Mouse (Mus musculus) MN1 (cell line): ENCODE measurements around the gene Ascc1.
"Not testable (repeated sequence)": the region's sequence is repeated elsewhere in the genome, so short reads cannot be mapped to it uniquely, and the experiment has no call there.

Experiments
- DNase-seq: peaks from one replicate; pipeline ENCODE4 v3.0.0-alpha.2; 2016; ENCODE audit warnings: low spot score

The Ascc1 gene

DNA sequence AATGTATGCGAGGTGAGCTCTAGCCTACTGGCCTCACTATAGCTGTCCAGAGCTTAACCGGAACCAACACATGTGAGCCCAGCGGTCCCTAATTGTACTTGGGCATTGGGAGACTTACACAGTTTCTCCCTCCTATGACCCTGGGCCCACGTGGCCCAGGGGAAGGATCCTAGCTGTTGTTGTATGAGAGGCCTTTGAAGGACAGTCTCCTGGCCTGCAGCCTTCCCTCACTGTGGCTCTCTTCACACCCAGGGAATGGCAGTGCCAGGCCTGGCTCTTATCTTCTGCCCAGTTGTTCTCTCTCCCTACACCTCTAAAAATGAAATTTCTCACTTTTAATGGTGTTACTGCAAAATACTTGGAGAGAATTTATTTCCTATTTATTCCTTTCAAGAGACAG, 114.4 kb downstream of the Ascc1 start:
- no peak for DNase-seq

DNA sequence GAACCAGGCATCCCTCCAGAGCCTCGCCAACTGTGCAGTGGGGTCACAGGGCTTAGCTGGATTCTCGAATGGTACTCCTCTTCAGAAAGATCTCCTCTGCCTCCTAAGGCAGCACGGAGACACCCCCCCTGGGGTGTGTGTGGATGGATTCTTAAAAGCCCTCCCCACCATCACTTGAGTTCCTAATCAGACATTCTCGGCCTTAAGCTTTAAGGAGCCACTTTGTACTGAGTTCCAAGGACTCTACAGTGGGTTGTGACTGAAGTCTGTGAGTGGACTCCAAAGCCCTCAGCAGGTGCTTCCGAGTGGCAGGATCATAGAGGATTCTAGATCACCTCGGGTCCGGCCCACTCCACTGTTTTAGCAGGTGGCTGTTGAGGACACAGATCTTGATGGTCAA, 115.9 kb downstream of the Ascc1 start:
- DNase-seq: no peak

DNA sequence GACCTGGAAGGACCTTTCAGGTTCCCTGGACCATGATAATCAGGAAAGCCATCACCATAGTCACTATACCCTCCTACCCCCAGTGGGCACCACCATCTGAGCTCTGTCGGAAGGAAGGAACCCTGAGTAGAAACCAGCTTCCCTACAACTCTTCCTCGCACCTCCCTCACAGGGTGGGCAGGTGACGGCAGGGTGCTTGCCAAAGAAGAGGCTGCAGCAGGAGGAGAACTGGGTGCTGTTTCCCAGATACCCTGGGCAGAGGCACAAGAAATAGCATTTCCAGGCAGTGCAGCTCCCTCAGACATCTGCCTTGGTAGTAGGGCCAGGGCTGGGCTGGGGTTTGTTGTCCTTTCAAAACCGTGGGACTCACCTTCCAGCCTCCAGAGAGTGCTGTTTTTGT, 118.0 kb downstream of the Ascc1 start:
- DNase-seq: no peak

DNA sequence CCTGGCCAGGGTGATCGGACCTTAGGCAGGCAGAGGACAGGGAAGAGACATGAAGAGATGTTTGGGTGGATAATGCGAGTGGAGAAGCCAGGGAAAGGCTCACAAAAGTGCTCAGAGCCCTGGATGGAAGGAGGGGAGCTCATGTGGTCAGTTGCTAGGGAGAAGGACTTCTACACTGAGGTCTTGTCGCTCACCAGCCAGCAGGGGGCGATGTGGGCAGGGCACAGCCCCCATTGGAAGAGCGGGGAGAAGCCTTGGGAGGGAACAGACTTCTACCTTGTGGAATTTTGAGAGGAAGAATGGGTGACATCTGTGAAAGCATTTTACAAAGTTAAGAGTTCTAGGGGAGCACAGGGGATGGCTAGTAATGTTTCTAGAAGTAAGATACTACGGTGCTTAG, 121.5 kb downstream of the Ascc1 start:
- DNase-seq: peak; percentile 57

DNA sequence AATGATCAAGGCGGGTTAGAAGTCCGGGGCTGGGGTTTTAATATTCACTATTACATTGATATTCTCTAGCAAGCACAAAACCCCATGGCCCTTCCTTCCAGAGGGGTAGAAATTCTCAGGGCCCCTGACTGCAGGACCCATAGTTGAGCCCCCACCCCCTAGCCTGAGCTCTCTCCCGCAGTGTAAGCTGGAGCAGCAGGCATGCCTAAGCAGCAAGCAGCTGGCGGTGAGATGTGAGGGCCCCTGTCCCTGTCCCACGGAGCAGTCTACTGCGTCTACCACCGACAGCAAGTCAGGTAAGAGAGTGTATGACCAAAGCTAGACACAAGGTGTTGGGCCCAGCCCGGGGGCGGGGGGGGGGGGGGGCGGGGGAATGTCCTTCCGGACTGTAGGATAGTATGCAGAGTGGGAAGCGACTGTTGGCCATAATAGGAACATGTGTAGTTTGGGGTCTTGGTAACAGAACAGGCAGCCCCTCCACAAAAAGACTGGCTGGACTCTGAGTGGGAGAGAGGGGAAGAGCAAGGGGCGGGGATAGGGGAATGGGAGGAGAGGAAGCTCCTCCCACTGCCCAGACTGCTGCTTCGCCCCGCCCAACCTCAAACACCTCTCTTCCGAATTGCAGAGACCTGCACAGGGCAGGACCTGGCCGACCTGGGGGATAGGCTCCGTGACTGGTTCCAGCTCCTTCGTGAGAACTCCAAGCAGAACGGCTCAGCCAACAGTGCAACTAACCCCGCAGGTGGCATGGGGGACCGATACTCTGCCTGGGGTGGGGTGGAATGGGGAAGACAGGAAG, 123.1 kb downstream of the Ascc1 start:
- no peak for DNase-seq

DNA sequence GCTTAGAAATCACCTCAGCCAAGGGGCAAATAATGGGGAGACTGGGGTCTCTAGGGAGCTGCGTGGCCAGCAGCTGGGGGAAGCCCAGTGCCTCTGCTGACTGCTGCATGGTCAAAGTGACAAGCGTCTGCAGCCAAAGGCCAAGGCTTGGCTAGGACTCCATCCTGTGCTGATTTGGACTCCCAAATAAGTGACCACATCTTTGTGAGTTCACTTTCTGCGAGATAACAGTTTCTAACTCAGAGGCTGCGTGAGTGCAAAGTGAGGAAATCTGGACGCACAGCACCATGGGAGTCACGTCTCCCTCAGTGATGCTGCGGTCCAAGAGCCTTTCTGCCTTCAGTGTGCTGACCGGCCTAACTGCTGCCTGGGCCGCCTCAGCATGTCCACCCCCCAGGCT, 125.7 kb downstream of the Ascc1 start:
- DNase-seq: no peak

DNA sequence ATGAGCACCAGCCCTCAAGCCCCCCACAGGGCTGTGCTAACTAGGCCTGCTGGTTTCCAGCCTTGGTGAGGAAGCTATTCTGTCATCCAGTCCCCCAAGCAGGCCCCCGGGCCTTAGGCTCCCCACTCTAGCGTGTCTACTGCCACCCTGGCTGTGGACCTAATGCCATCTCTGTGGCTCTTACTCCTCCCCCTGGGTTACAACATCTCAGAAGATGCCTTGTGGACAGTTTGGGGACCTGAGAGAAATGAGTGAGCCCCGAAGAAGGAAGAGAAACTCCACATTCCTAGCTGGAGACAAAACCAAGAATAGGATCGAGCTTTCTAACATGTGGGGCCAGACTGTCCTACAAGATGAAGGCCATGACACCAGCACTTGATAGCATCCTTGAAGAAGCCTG, 127.9 kb downstream of the Ascc1 start:
- no peak for DNase-seq

DNA sequence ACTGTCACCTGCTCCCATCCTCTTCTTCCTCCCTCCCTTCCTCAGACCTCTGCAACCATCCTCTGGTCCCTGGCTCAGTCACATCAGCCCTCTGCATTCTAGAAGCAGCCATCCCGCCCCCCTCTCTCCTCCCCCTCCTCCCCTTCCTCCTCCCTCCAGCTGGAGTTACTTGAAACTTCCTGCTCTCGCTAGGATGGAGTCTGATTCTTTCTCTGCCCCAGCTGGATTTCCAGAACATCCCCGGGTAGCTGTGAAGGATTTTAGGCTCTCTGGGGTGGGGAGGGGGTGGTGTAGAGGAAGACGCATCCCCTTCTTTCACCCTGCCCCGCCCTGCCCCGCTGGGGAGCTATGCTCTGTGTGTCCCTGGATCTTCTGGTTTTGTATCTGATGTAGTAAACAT, 130.9 kb downstream of the Ascc1 start:
- DNase-seq: no peak

DNA sequence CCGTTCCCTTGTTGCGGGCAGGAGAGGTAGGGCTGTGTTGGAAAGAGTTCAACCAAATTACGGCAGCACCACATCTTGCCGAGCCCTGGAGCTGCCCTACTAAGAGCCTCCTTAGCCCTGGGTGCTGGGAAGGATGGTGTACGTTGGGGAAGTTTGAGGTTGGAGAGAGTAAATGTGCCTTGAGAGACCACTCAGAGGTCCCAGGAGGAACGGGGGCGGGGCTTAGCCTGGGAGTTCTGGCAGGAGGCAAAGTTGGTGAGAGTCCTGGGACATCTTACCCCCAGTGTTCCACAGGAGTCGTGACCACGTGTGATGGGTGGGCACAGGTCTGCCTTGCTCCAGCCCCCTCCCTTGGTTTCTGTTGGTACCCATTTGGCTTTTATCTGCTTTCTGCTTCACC, 131.6 kb downstream of the Ascc1 start:
- DNase-seq: no peak

DNA sequence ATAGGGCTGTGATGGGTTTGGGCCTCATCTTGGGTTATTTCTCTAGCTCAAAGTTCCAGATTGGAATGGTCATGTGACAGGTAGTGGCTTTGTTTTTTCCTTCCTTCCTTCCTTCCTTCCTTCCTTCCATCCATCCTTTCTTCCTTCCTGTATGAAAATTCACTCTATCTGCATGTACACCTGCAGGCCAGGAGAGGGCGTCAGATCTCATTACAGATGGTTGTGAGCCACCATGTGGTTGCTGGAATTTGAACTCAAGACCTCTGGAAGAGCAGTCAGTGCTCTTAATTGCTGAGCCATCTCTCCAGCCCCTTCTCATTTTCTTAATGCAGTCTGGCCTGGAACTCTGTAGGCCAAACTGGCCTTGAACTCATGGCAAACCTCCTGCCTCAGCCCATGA, 133.4 kb downstream of the Ascc1 start:
- DNase-seq: not testable (repeated sequence)

DNA sequence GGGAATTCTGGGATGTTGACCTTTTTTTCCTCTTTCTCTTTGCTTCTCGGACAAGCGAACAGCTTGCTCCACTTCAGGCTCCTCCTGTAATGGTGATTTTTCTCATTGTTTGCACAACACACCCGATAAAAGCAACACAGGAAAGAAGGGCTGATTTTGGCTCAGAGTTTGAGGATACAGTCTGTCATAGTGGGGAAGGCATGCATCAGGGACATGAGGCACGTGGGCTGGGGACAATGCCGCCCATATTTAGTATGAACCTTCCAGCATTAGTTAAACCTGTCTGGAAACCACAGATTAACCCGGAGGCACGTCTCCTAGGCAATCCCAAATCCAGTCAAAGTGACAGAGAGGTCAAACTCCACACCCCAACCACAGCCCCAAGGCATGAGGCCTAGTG, 134.3 kb downstream of the Ascc1 start:
- no peak for DNase-seq

DNA sequence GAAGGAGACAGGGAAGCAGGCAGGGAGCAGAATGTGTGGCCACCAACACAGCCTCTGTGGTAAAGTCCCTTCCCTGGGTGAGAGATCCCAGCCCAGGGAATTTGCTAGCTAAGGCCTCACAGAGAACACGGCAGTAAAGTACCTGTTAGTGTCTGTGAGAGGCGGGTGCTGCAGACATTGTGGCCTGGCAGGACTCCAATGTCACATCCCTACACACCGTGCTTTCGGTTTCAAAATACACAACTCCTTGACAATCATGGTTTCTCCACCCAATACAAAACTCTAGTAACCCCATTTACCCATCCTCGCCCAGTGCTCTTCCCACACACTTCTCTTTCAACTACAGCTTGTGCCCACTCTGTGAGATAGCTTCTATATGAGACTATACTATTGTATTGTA, 136.1 kb downstream of the Ascc1 start:
- DNase-seq: no peak

DNA sequence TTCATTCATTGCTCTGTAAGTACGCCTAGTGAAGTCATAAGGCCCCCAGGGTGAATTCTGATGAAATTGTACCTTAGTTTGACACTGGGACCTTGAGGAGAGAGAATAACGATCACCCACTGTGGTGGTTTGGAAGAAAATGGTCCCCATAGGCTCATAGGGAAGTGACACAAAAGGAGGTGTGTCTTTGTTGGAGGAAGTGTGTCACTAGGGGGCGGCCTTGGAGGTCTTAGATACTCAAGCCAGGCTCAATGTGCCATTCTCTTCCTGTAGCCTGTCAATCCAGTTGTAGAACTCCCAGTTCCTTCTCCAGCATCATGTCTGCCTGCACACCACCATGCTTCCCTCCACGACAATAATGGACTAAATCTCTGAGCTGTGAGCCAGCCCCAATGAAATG, 138.1 kb downstream of the Ascc1 start:
- no peak for DNase-seq

DNA sequence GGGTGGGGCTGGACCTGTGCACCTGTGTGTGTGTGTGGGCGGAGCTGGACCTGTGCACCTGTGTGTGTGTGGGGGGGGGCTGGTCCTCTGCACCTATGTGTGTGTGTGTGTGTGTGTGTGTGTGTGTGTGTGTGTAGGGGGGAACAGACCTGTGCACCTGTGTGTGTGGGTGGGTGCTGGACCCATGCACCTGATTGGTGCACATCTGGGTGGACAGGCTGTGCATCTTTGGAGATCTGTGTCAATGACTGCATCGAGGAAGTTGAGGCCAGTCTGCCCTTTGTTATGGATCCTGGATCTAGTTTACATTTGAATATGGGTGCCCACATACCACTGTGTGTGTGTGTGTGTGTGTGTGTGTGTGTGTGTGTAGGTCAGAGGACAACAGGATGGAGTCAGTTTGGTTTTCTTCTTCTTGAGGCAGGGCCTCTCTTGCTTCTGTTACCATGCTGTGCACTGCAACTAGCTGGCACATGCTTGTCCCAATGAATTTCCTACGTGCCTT, 139.1 kb downstream of the Ascc1 start:
- DNase-seq: no peak

DNA sequence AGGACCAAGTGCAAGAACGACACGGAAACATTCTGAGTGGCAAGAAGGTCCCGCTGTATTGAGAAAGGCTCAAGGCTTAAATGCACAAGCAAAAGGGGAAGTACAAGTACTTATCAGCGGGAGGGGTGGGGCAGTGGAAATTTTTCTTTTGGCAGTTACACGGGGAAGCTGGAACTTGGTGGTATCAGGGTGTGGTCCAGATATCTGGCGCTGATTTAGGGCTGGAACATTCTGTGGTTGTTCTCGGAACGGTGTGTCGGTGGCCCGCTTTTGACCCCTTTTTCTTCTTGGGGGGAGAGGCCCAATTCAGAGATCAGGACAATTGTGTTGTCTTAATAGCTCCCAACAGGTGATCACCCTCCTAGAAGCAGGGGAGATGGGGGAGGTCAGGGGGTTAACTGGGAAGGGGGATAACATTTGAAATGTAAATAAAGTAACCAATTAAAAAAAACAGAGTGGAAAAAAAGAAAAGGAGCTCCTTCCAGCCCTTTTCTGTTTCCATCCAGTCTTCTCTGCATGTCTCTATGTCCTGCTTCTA, 145.0 kb downstream of the Ascc1 start:
- DNase-seq: not testable (repeated sequence)

DNA sequence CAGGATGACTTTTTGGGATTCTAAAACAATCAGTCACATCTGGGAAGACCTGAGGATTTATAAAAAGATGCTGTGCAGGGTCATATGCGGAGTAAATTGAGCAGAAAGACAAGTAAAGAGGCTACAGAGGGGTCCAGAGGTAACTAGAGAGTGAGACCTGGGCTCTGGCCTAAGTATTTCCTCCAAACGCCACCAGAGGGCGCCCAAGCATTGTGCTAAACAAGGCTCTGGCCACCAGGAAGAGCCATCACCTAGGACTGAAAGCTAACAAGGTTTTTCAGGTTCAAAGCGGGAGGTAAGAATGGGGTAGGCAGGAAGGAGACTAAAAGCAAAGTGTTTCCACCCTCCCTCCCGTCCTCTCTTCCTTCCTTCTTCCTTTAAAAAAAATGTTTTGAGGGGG, 145.5 kb downstream of the Ascc1 start:
- peak; percentile 92 for DNase-seq
